Mouse (Mus musculus) right cerebral cortex, adult 18-20 months (tissue): Measurements from ENCODE around the gene Lmx1b.

Source experiments
- DNase-seq: peaks from one replicate; pipeline ENCODE4 v3.0.0; 2022; ENCODE audit warnings: mixed read lengths

The Lmx1b gene

DNA sequence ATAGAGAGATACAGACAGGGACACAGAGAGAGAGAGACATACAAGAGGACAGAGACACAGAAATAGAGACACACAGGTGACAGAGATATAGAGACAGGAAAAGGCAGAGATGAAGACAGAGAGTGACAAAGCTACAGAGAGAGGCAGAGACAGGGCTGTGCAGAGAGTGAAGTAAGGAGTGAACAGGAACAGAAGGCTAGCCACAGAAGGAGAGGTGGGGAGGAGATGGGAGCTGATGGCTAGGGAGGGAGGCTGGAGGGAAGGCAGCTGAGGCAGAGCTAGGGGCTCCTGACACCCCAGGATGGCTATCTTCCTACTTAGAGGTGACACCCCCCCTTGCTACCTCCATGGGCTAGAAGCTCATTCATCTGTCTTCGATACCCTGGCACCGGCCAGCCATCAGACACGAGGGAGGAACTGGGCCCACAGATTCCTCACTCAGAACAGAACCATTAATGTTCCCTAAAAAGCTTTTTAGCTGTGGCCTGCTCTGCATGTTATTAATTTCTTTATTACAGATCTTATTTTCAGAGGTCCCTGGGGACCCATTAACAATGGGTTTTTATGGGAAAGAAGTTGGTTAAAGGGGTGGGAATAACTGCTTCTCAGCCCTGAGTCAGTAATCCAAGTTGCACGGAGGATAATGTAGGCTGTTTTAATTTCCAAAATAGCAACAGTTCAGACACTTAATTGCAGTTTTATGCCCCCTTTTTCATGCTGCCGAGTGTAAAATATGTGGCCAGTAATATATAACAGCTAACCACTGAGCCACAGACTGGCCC, 114.8 kb downstream of the Lmx1b start:
- DNase-seq = no peak

- DNase-seq = no peak
These were observed 124.5 kb downstream of the Lmx1b start for GRCm38 (mm10) chr2:33515856-33516255.

- DNase-seq = no peak
These were observed 124.9 kb downstream of the Lmx1b start for GRCm38 (mm10) chr2:33515431-33515830.
